8 mouse cellular contexts compared by ENCODE assay signal in genomic region chr16:38306571-38307220, GRCm38 (mm10). TPM values are rescaled to one million over a fixed set of nuclear protein-coding genes. Genes with fewer than 3 reads are reported as not detected.
DNase-seq lines count a peak whose midpoint lies in the region; ATAC-seq and TF ChIP-seq lines count a peak whose summit lies in the region.

No protein-coding gene starts in this region.

- no peak overlapping the region for H3K27ac ChIP-seq in heart, postnatal 0 days (ENCODE audit: low read depth)
- H3K27ac ChIP-seq in liver, embryonic 13.5 days, result no peak overlapping the region
- no peak overlapping the region for H3K27ac ChIP-seq in forebrain, embryonic 11.5 days (ENCODE audit: low read depth, low read length)

- 49% methylated on average over 18 of the region's 18 CpGs for WGBS in heart, postnatal 0 days
- WGBS in liver, embryonic 13.5 days (ENCODE audit: insufficient replicate concordance), result 42% methylated on average over 18 of the region's 18 CpGs
- WGBS in forebrain, embryonic 11.5 days, result 45% methylated on average over 18 of the region's 18 CpGs

- DNase-seq in heart, postnatal 0 days (ENCODE audit: low spot score), result no peak
- DNase-seq in heart, adult 11 months, result no peak
- DNase-seq in embryo, embryonic 11 days, result peak; percentile 39
- peak; percentile 13 for DNase-seq in liver, embryonic 13.5 days
- DNase-seq in thymus, postnatal 36 days, result peak; percentile 8 to 9
- DNase-seq in layer of hippocampus, postnatal 14 days (ENCODE audit: low spot score in 2 of 2), result no peak
- no peak for DNase-seq in forebrain, embryonic 11.5 days (ENCODE audit: low spot score)

- H3K4me1 ChIP-seq in heart, postnatal 0 days (ENCODE audit: control insufficient read depth, insufficient read depth), result no peaks in the 10 kb centered on the region
- peaks cover 31% of the 10 kb centered on the region for H3K4me1 ChIP-seq in E14TG2a.4 (replicated peaks; ENCODE audit: low read depth, low read length)
- H3K4me1 ChIP-seq in liver, embryonic 13.5 days (replicated peaks), result peaks cover 8% of the 10 kb centered on the region; the same call in 1 of the 2 replicates
- no peaks in the 10 kb centered on the region; the same call in 1 of the 2 replicates for H3K4me1 ChIP-seq in forebrain, embryonic 11.5 days (replicated peaks; ENCODE audit: control insufficient read depth, insufficient read depth, low read length)

- no peak for ATAC-seq in heart, postnatal 0 days (ENCODE audit: insufficient read depth, low read depth)
- ATAC-seq in liver, embryonic 13.5 days (ENCODE audit: low read depth), result no peak
- no peak for ATAC-seq in forebrain, embryonic 11.5 days (replicated peaks; ENCODE audit: low FRiP score)

- H3K36me3 ChIP-seq in heart, postnatal 0 days (replicated peaks; ENCODE audit: control insufficient read depth, insufficient read depth, low read length), result no peaks in the 10 kb centered on the region
- H3K36me3 ChIP-seq in E14TG2a.4 (ENCODE audit: insufficient read depth, low read length), result no peaks in the 10 kb centered on the region
- no peaks in the 10 kb centered on the region for H3K36me3 ChIP-seq in liver, embryonic 13.5 days
- no peaks in the 10 kb centered on the region for H3K36me3 ChIP-seq in forebrain, embryonic 11.5 days (ENCODE audit: control insufficient read depth, insufficient read depth, low read length)

- H3K9ac ChIP-seq in heart, postnatal 0 days (replicated peaks; ENCODE audit: low read depth, low read length), result no peak overlapping the region
- H3K9ac ChIP-seq in liver, embryonic 13.5 days, result no peak overlapping the region
- no peak overlapping the region for H3K9ac ChIP-seq in forebrain, embryonic 11.5 days (ENCODE audit: low read length)

- peak; percentile 46 for TF ChIP-seq CTCF in heart, postnatal 0 days (IDR thresholded peaks at IDR 0.05; ENCODE audit: low read depth)
- TF ChIP-seq CTCF in E14TG2a.4 (conservative IDR thresholded peaks at IDR 0.05; ENCODE audit: low read length), result peak; percentile 93

- H3K4me3 ChIP-seq in heart, postnatal 0 days (ENCODE audit: low read depth, low read length), result no peak overlapping the region
- H3K4me3 ChIP-seq in E14TG2a.4 (replicated peaks; ENCODE audit: low read length), result peak overlapping the region; percentile 63
- no peak overlapping the region for H3K4me3 ChIP-seq in liver, embryonic 13.5 days (replicated peaks)
- H3K4me3 ChIP-seq in forebrain, embryonic 11.5 days (ENCODE audit: low read depth, low read length), result no peak overlapping the region

- 0 out of 2 replicates have a peak, but pooled peaks cover 4% of the 10 kb centered on the region for H3K9me3 ChIP-seq in heart, postnatal 0 days (replicated peaks; ENCODE audit: control insufficient read depth, low read length)
- no peaks in the 10 kb centered on the region for H3K9me3 ChIP-seq in E14TG2a.4 (ENCODE audit: low read length)
- H3K9me3 ChIP-seq in liver, embryonic 13.5 days (replicated peaks), result no peaks in the 10 kb centered on the region
- H3K9me3 ChIP-seq in forebrain, embryonic 11.5 days (ENCODE audit: control insufficient read depth, low read length), result no peaks in the 10 kb centered on the region

- no peaks in the 10 kb centered on the region for H3K27me3 ChIP-seq in heart, postnatal 0 days (ENCODE audit: control insufficient read depth, insufficient read depth, low read length)
- H3K27me3 ChIP-seq in E14TG2a.4 (ENCODE audit: insufficient read depth, low read length), result peaks cover 35% of the 10 kb centered on the region
- H3K27me3 ChIP-seq in liver, embryonic 13.5 days, result no peaks in the 10 kb centered on the region
- no peaks in the 10 kb centered on the region for H3K27me3 ChIP-seq in forebrain, embryonic 11.5 days (ENCODE audit: control insufficient read depth, insufficient read depth, low read length)

- no peak for TF ChIP-seq EP300 in heart, postnatal 0 days (IDR thresholded peaks at IDR 0.05; ENCODE audit: low read depth)

- H3K4me2 ChIP-seq in heart, postnatal 0 days (ENCODE audit: low read depth, low read length), result no peak overlapping the region
- H3K4me2 ChIP-seq in liver, embryonic 13.5 days, result no peak overlapping the region
- H3K4me2 ChIP-seq in forebrain, embryonic 11.5 days (ENCODE audit: low read depth, low read length, severe bottlenecking), result no peak overlapping the region

RNA-seq across cellular contexts. Expression of gene Nr1i2, which starts 12.1 kb away (rescaled TPM):
- not detected in 2 replicates for total RNA-seq in heart, postnatal 0 days (2014; rRNA removed; ENCODE audit: low replicate concordance)
- polyA plus RNA-seq in heart, postnatal 0 days (2015; fragmentation: Nextera tagmentation; extraction: Ambion mirVana), result not detected in 2 replicates
- 2.6 and 2.8 TPM in 2 replicates for polyA plus RNA-seq in liver, embryonic 13.5 days (2015; fragmentation: Nextera tagmentation; extraction: Ambion mirVana)
- not detected for total RNA-seq in layer of hippocampus, postnatal 14 days (2021)
- not detected in 2 replicates for polyA plus RNA-seq in forebrain, embryonic 11.5 days (2014; fragmentation: Nextera tagmentation; extraction: Ambion mirVana)

RNA-seq across cellular contexts. Expression of gene Maats1, which starts 35.2 kb away (rescaled TPM):
- total RNA-seq in heart, postnatal 0 days (2014; rRNA removed; ENCODE audit: low replicate concordance), result not detected in 2 replicates
- polyA plus RNA-seq in heart, postnatal 0 days (2015; fragmentation: Nextera tagmentation; extraction: Ambion mirVana), result 0.10 and 0.15 TPM in 2 replicates
- 0.05 TPM in 1 of 2 replicates, not detected in the other for polyA plus RNA-seq in liver, embryonic 13.5 days (2015; fragmentation: Nextera tagmentation; extraction: Ambion mirVana)
- total RNA-seq in layer of hippocampus, postnatal 14 days (2021), result 1 to 10 TPM; 1.1 to 2.0 TPM
- polyA plus RNA-seq in forebrain, embryonic 11.5 days (2014; fragmentation: Nextera tagmentation; extraction: Ambion mirVana), result 0.39 and 0.41 TPM in 2 replicates

RNA-seq across cellular contexts. Expression of gene Cox17, which starts 40.1 kb away (rescaled TPM):
- total RNA-seq in heart, postnatal 0 days (2014; rRNA removed; ENCODE audit: low replicate concordance), result 84.7 and 177 TPM in 2 replicates
- polyA plus RNA-seq in heart, postnatal 0 days (2015; fragmentation: Nextera tagmentation; extraction: Ambion mirVana), result 579 and 627 TPM in 2 replicates
- 331 and 350 TPM in 2 replicates for polyA plus RNA-seq in liver, embryonic 13.5 days (2015; fragmentation: Nextera tagmentation; extraction: Ambion mirVana)
- 10 to 100 TPM; 94.9 to 97.0 TPM for total RNA-seq in layer of hippocampus, postnatal 14 days (2021)
- polyA plus RNA-seq in forebrain, embryonic 11.5 days (2014; fragmentation: Nextera tagmentation; extraction: Ambion mirVana), result 118 and 119 TPM in 2 replicates

RNA-seq across cellular contexts. Expression of gene Gm21987, which starts 40.1 kb away (rescaled TPM):
- not detected in 2 replicates for total RNA-seq in heart, postnatal 0 days (2014; rRNA removed; ENCODE audit: low replicate concordance)
- 5.1 and 6.2 TPM in 2 replicates for polyA plus RNA-seq in heart, postnatal 0 days (2015; fragmentation: Nextera tagmentation; extraction: Ambion mirVana)
- not detected in 2 replicates for polyA plus RNA-seq in liver, embryonic 13.5 days (2015; fragmentation: Nextera tagmentation; extraction: Ambion mirVana)
- total RNA-seq in layer of hippocampus, postnatal 14 days (2021), result not detected
- not detected in 2 replicates for polyA plus RNA-seq in forebrain, embryonic 11.5 days (2014; fragmentation: Nextera tagmentation; extraction: Ambion mirVana)

RNA-seq across cellular contexts. Expression of gene Popdc2, which starts 55.3 kb away (rescaled TPM):
- total RNA-seq in heart, postnatal 0 days (2014; rRNA removed; ENCODE audit: low replicate concordance), result 982 and 1,104 TPM in 2 replicates
- polyA plus RNA-seq in heart, postnatal 0 days (2015; fragmentation: Nextera tagmentation; extraction: Ambion mirVana), result 564 and 675 TPM in 2 replicates
- polyA plus RNA-seq in liver, embryonic 13.5 days (2015; fragmentation: Nextera tagmentation; extraction: Ambion mirVana), result 22.3 and 24.2 TPM in 2 replicates
- total RNA-seq in layer of hippocampus, postnatal 14 days (2021), result under 1 TPM; 0.43 to 0.44 TPM
- polyA plus RNA-seq in forebrain, embryonic 11.5 days (2014; fragmentation: Nextera tagmentation; extraction: Ambion mirVana), result 0.56 and 1.4 TPM in 2 replicates

Comparison
In these comparisons a context has a peak if more than half of its experiments do, and no peak if none do; other contexts are left out.
1. DNase-seq: peak in embryo, embryonic 11 days (single experiment), liver, embryonic 13.5 days (single experiment) and thymus, postnatal 36 days (2 of 2); none in heart, postnatal 0 days (single experiment), heart, adult 11 months (single experiment), layer of hippocampus, postnatal 14 days (0 of 2) and forebrain, embryonic 11.5 days (single experiment).